In the genomic region with DNA sequence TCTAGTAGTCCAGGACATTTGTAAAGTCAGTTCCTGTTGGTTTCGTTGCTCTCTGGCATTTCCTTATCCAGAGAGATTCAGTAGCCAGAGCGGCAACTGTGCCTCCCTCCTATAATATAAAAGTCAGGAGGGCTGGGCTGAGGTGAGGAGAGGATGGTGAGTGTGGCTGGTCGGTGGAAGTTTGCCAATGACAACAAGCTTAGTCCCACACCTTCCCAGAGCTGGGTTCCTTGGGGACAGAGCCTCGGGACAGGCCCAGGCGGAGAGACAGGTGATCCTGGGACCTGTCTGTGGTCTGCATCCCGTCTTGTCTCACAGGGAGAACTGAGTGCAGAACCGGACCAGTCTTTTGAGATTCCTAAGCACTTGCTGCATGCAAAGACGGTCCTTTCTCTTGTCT, we compare ENCODE assay signal across 19 mouse cellular contexts.
A peak's percentile ranks its signal among the peaks of the same experiment; 100 is the strongest.
DNase-seq lines count a peak whose midpoint lies in the region; ATAC-seq and TF ChIP-seq lines count a peak whose summit lies in the region.
"Had no signal": no experiment of that assay in that cellular context is flagged by ENCODE, and none has a peak within 500 bp of the region (broad histone marks: within the 10 kb centered on the region; RNA-seq: fewer than 3 reads in every experiment).

No protein-coding gene starts in this region.

- no peak for TF ChIP-seq EP300 in lung, postnatal 0 days (IDR thresholded peaks at IDR 0.05)

- H3K9me3 ChIP-seq in hindbrain, embryonic 10.5 days = peaks cover 4% of the 10 kb centered on the region; the same call in 1 of the 2 replicates
- H3K9me3 ChIP-seq in hindbrain, embryonic 11.5 days (ENCODE audit: control insufficient read depth, low read length) = no peaks in the 10 kb centered on the region
- no peaks in the 10 kb centered on the region for H3K9me3 ChIP-seq in lung, postnatal 0 days (ENCODE audit: low read length)
- H3K9me3 ChIP-seq: embryonic facial prominence, embryonic 12.5 days; forebrain, embryonic 13.5 days; forebrain, embryonic 15.5 days had no signal

- peaks cover 9% of the 10 kb centered on the region for H3K4me1 ChIP-seq in hindbrain, embryonic 10.5 days (replicated peaks)
- H3K4me1 ChIP-seq in hindbrain, embryonic 11.5 days (replicated peaks; ENCODE audit: control insufficient read depth, insufficient read depth, low read length) = no peaks in the 10 kb centered on the region
- H3K4me1 ChIP-seq in lung, postnatal 0 days (ENCODE audit: insufficient read depth, low read depth, low read length) = no peaks in the 10 kb centered on the region
- no peaks in the 10 kb centered on the region for H3K4me1 ChIP-seq in lung, adult 2 months (ENCODE audit: control insufficient read depth, insufficient read depth, low read length)
- H3K4me1 ChIP-seq: embryonic facial prominence, embryonic 12.5 days; forebrain, embryonic 13.5 days; forebrain, embryonic 15.5 days had no signal

- no peaks in the 10 kb centered on the region for H3K27me3 ChIP-seq in hindbrain, embryonic 10.5 days (ENCODE audit: insufficient read depth, poor library complexity, severe bottlenecking)
- H3K27me3 ChIP-seq in hindbrain, embryonic 11.5 days (ENCODE audit: control insufficient read depth, insufficient read depth, low read length) = no peaks in the 10 kb centered on the region; the same call in 1 of the 2 replicates
- H3K27me3 ChIP-seq in lung, postnatal 0 days (replicated peaks; ENCODE audit: insufficient read depth, low read length) = no peaks in the 10 kb centered on the region
- H3K27me3 ChIP-seq: embryonic facial prominence, embryonic 12.5 days; forebrain, embryonic 13.5 days; forebrain, embryonic 15.5 days had no signal

- no peak overlapping the region for H3K4me2 ChIP-seq in hindbrain, embryonic 11.5 days (replicated peaks; ENCODE audit: low read depth, low read length)
- no peak overlapping the region for H3K4me2 ChIP-seq in lung, postnatal 0 days (replicated peaks; ENCODE audit: low read depth, low read length)
- H3K4me2 ChIP-seq: embryonic facial prominence, embryonic 12.5 days; forebrain, embryonic 13.5 days; forebrain, embryonic 15.5 days had no signal

- WGBS in hindbrain, embryonic 10.5 days = 90% methylated on average over 8 of the region's 8 CpGs
- 92% methylated on average over 8 of the region's 8 CpGs for WGBS in hindbrain, embryonic 11.5 days
- 61% methylated on average over 8 of the region's 8 CpGs for WGBS in lung, postnatal 0 days
- WGBS in lung, adult 2 months = 74% methylated on average over 8 of the region's 8 CpGs

- DNase-seq in hindbrain, embryonic 10.5 days (ENCODE audit: low spot score) = no peak
- DNase-seq in hindbrain, embryonic 11.5 days (ENCODE audit: low spot score) = no peak
- DNase-seq in lung, postnatal 0 days (ENCODE audit: low spot score) = peak; percentile 44
- no peak for DNase-seq in lung, adult 2 months
- DNase-seq in 3134 (ENCODE audit: extremely low read depth, insufficient read length, low spot score) = peak; percentile 14
- no peak for DNase-seq in cerebellum, adult 9-10 months
- DNase-seq: adrenal gland, adult 2 months; adrenal gland, postnatal 10 days; adrenal gland, postnatal 25 days; cerebellum, adult 11 months; cerebellum, adult 18-20 months; cerebellum, adult 8-10 months; cerebellum, postnatal 10 days; cerebellum, postnatal 25 days; forebrain, postnatal 0 days had no signal

- H3K4me3 ChIP-seq in hindbrain, embryonic 10.5 days = no peak overlapping the region
- H3K4me3 ChIP-seq in hindbrain, embryonic 11.5 days (ENCODE audit: low read depth, low read length) = no peak overlapping the region
- H3K4me3 ChIP-seq in lung, postnatal 0 days (ENCODE audit: low read depth, low read length) = no peak overlapping the region
- H3K4me3 ChIP-seq in lung, adult 2 months (replicated peaks; ENCODE audit: extremely low read depth, low read depth, low read length) = no peak overlapping the region
- H3K4me3 ChIP-seq: embryonic facial prominence, embryonic 10.5 days; embryonic facial prominence, embryonic 12.5 days; forebrain, embryonic 13.5 days; forebrain, embryonic 15.5 days had no signal

- TF ChIP-seq POLR2A in lung, adult 2 months (IDR thresholded peaks at IDR 0.05; ENCODE audit: borderline replicate concordance, extremely low read depth, low read depth, low read length) = no peak

- H3K36me3 ChIP-seq in hindbrain, embryonic 10.5 days = no peaks in the 10 kb centered on the region
- no peaks in the 10 kb centered on the region for H3K36me3 ChIP-seq in hindbrain, embryonic 11.5 days (ENCODE audit: control insufficient read depth, insufficient read depth, low read length)
- no peaks in the 10 kb centered on the region for H3K36me3 ChIP-seq in lung, postnatal 0 days (ENCODE audit: insufficient read depth, low read length)
- H3K36me3 ChIP-seq: embryonic facial prominence, embryonic 10.5 days; embryonic facial prominence, embryonic 12.5 days; forebrain, embryonic 15.5 days had no signal

- no peak for ATAC-seq in hindbrain, embryonic 11.5 days (ENCODE audit: low FRiP score)
- ATAC-seq in lung, postnatal 0 days = peak; percentile 67
- ATAC-seq: forebrain, embryonic 13.5 days; forebrain, embryonic 15.5 days; forebrain, postnatal 0 days had no signal

- TF ChIP-seq CTCF in lung, postnatal 0 days (IDR thresholded peaks at IDR 0.05) = no peak
- TF ChIP-seq CTCF in lung, adult 2 months (IDR thresholded peaks at IDR 0.05; ENCODE audit: insufficient read depth, low read length) = no peak

- 0 out of 2 replicates have a peak overlapping the region, but pooled peaks have one; percentile 35 for H3K27ac ChIP-seq in hindbrain, embryonic 10.5 days
- no peak overlapping the region for H3K27ac ChIP-seq in hindbrain, embryonic 11.5 days (ENCODE audit: low read depth, low read length)
- H3K27ac ChIP-seq in lung, postnatal 0 days (ENCODE audit: low read length) = no peak overlapping the region
- H3K27ac ChIP-seq: embryonic facial prominence, embryonic 10.5 days; embryonic facial prominence, embryonic 12.5 days; forebrain, embryonic 13.5 days; forebrain, embryonic 15.5 days had no signal

- no peak overlapping the region for H3K9ac ChIP-seq in hindbrain, embryonic 11.5 days (ENCODE audit: low read depth, low read length)
- H3K9ac ChIP-seq in lung, postnatal 0 days (replicated peaks; ENCODE audit: low read depth) = no peak overlapping the region
- H3K9ac ChIP-seq: embryonic facial prominence, embryonic 12.5 days; forebrain, embryonic 13.5 days; forebrain, embryonic 15.5 days; forebrain, postnatal 0 days had no signal

Comparison
In these comparisons a context has a peak if more than half of its experiments do, and no peak if none do; other contexts are left out.
1. DNase-seq: peak in lung, postnatal 0 days (single experiment) and 3134 (single experiment); none in hindbrain, embryonic 10.5 days (single experiment), hindbrain, embryonic 11.5 days (single experiment), lung, adult 2 months (single experiment) and cerebellum, adult 9-10 months (single experiment).